Mouse (Mus musculus) intestine, postnatal 0 days (tissue): ENCODE results near the gene Fat1. TPM values are rescaled to one million over a fixed set of nuclear protein-coding genes. Genes with fewer than 3 reads are reported as not detected.
A peak's percentile ranks its signal among the peaks of the same experiment; 100 is the strongest.

Source experiments
- ATAC-seq: fragments of 200-750 bp; cut with Nextera tagmentation; 2 replicates; pipeline ENCODE4 v1.8.0; 2017; ENCODE audit warnings: mild to moderate bottlenecking, moderate TSS enrichment, moderate library complexity
- H3K27ac ChIP-seq: fragments of 300-500 bp; sonication (generic); 2 replicates; pipeline ENCODE4 v1.5.1; 2014; ENCODE audit warnings: mild to moderate bottlenecking, low read depth, low read length, moderate library complexity
- H3K27me3 ChIP-seq: fragments of 300-500 bp; sonication (generic); replicated peaks from 2 replicates; pipeline ENCODE4 v1.6.1; 2014; ENCODE audit warnings: low read length, mixed read lengths; ENCODE audit not compliant: control insufficient read depth, insufficient read depth
- H3K36me3 ChIP-seq: fragments of 300-500 bp; sonication (generic); 2 replicates; pipeline ENCODE4 v1.6.1; 2014; ENCODE audit warnings: mild to moderate bottlenecking, moderate library complexity; ENCODE audit not compliant: control insufficient read depth, insufficient read depth
- H3K4me1 ChIP-seq: fragments of 300-500 bp; sonication (generic); replicated peaks from 2 replicates; pipeline ENCODE4 v1.6.1; 2014; ENCODE audit warnings: antibody characterized with exemption, low read length, mixed read lengths; ENCODE audit not compliant: control insufficient read depth, insufficient read depth
- H3K4me2 ChIP-seq: fragments of 300-500 bp; sonication (generic); replicated peaks from 2 replicates; pipeline ENCODE4 v1.6.1; 2014; ENCODE audit warnings: low read depth, mild to moderate bottlenecking, moderate library complexity
- H3K4me3 ChIP-seq: fragments of 300-500 bp; sonication (generic); 2 replicates; pipeline ENCODE4 v1.5.1; 2014; ENCODE audit warnings: low read depth, low read length
- H3K9ac ChIP-seq: fragments of 300-500 bp; sonication (generic); 2 replicates; pipeline ENCODE4 v1.6.1; 2014; ENCODE audit warnings: mild to moderate bottlenecking, low read depth, low read length
- H3K9me3 ChIP-seq: fragments of 300-500 bp; sonication (generic); 2 replicates; pipeline ENCODE4 v1.6.1; 2016; ENCODE audit warnings: mixed run types; ENCODE audit not compliant: control insufficient read depth
- CTCF ChIP-seq: sonication (generic); IDR thresholded peaks from 2 replicates; pipeline ENCODE4 v1.5.1; 2016; ENCODE audit warnings: low read depth, mild to moderate bottlenecking, control low read depth, antibody characterized with exemption, moderate library complexity
- WGBS: fragments of 180-500 bp; shearing (Covaris S2); extraction: QIAGEN DNeasy Blood & Tissue Kit; methylation state at CpG from one replicate; pipeline ENCODE4 v1.1.7; 2014; 5-methylcytosine and 5-hydroxymethylcytosine counted together
- polyA plus RNA-seq: library from polyadenylated mRNA; unstranded; fragments of >200 nt; fragmentation: Nextera tagmentation; extraction: Ambion mirVana; gene quantifications from 2 replicates; pipeline ENCODE4 v1.2.1, GENCODE M21; 2015

Gene Fat1
- polyA plus RNA-seq, 1 experiment from 2014 or later = 10.4 TPM

GRCm38 (mm10) chr8:44924995-44925394 is 10.3 kb upstream of the Fat1 start:
- Histone ChIP-seq H3K27me3 (no peaks in the 10 kb centered on the region), H3K9ac (no peak overlapping the region), H3K4me1 (no peaks in the 10 kb centered on the region), H3K9me3 (no peaks in the 10 kb centered on the region), H3K36me3 (no peaks in the 10 kb centered on the region), H3K27ac (no peak overlapping the region), H3K4me2 (no peak overlapping the region), H3K4me3 (no peak overlapping the region)
- TF ChIP-seq CTCF = no peak
- 0 out of 2 replicates have a peak, but pooled peaks have one; percentile 25 for ATAC-seq
- 82% methylated on average over 5 of the region's 5 CpGs for WGBS

GRCm38 (mm10) chr8:44930058-44930457 is 5.2 kb upstream of the Fat1 start:
- WGBS = 92% methylated on average over 3 of the region's 3 CpGs
- H3K4me2 ChIP-seq = no peak overlapping the region
- no peak overlapping the region for H3K4me3 ChIP-seq
- H3K27me3 ChIP-seq = no peaks in the 10 kb centered on the region
- ATAC-seq = no peak
- H3K36me3 ChIP-seq = no peaks in the 10 kb centered on the region
- H3K4me1 ChIP-seq = no peaks in the 10 kb centered on the region
- no peak overlapping the region for H3K9ac ChIP-seq
- no peaks in the 10 kb centered on the region for H3K9me3 ChIP-seq
- no peak for TF ChIP-seq CTCF
- no peak overlapping the region for H3K27ac ChIP-seq

GRCm38 (mm10) chr8:44932546-44933342 is 2.5 kb upstream of the Fat1 start:
- Histone ChIP-seq H3K9me3 (no peaks in the 10 kb centered on the region), H3K4me1 (no peaks in the 10 kb centered on the region), H3K27ac (no peak overlapping the region), H3K4me2 (no peak overlapping the region), H3K36me3 (no peaks in the 10 kb centered on the region), H3K27me3 (no peaks in the 10 kb centered on the region), H3K4me3 (no peak overlapping the region), H3K9ac (no peak overlapping the region)
- TF ChIP-seq CTCF = no peak
- no peak for ATAC-seq
- WGBS = 94% methylated on average over 9 of the region's 9 CpGs

- no peaks in the 10 kb centered on the region for H3K4me1 ChIP-seq
Measured at GRCm38 (mm10) chr8:44933478-44933877, 1.8 kb upstream of the Fat1 start.

GRCm38 (mm10) chr8:44934416-44934815 is 831 bp upstream of the Fat1 start:
- Histone ChIP-seq H3K4me3 (peak overlapping the region; percentile 91), H3K9me3 (no peaks in the 10 kb centered on the region), H3K4me2 (peak overlapping the region; percentile 88), H3K27me3 (no peaks in the 10 kb centered on the region), H3K36me3 (no peaks in the 10 kb centered on the region), H3K9ac (peak overlapping the region; percentile 65), H3K27ac (peak overlapping the region; percentile 89), H3K4me1 (no peaks in the 10 kb centered on the region)
- 4% methylated on average over 13 of the region's 13 CpGs for WGBS
- ATAC-seq = no peak
- TF ChIP-seq CTCF = no peak

More at GRCm38 (mm10) chr8:44933478-44933877, 1.8 kb upstream of the Fat1 start:
- no peak for TF ChIP-seq CTCF
- H3K4me3 ChIP-seq = 0 out of 2 replicates have a peak overlapping the region, but pooled peaks have one; percentile 91
- 59% methylated on average over 6 of the region's 6 CpGs for WGBS
- H3K4me2 ChIP-seq = peak overlapping the region; percentile 88
- H3K27ac ChIP-seq = no peak overlapping the region
- no peaks in the 10 kb centered on the region for H3K27me3 ChIP-seq
- no peaks in the 10 kb centered on the region for H3K36me3 ChIP-seq
- no peak for ATAC-seq
- H3K9me3 ChIP-seq = no peaks in the 10 kb centered on the region
- no peak overlapping the region for H3K9ac ChIP-seq

- Histone ChIP-seq H3K4me2 (peak overlapping the region; percentile 88), H3K27ac (peak overlapping the region; percentile 89), H3K4me1 (no peaks in the 10 kb centered on the region), H3K4me3 (peak overlapping the region; percentile 91), H3K9ac (peak overlapping the region; percentile 65), H3K27me3 (no peaks in the 10 kb centered on the region), H3K9me3 (no peaks in the 10 kb centered on the region), H3K36me3 (no peaks in the 10 kb centered on the region)
- TF ChIP-seq CTCF = peak; percentile 98
- peak; percentile 71 for ATAC-seq
- 0% methylated on average over 24 of the region's 24 CpGs for WGBS
Measured at GRCm38 (mm10) chr8:44935741-44936140, 494 bp downstream of the Fat1 start.
